Mouse (Mus musculus) lung, postnatal 0 days (tissue): Measurements from ENCODE around the gene Calm3. TPM values are rescaled to one million over a fixed set of nuclear protein-coding genes. Genes with fewer than 3 reads are reported as not detected.

ENCODE experiments used
- ATAC-seq: fragments of 200-750 bp; cut with Nextera tagmentation; 2 replicates; pipeline ENCODE4 v1.8.0; 2017; ENCODE audit warnings: moderate library complexity
- DNase-seq: peaks from one replicate; pipeline ENCODE4 v3.0.0-alpha.2; 2016; ENCODE audit warnings: low spot score
- H3K27ac ChIP-seq: fragments of 300-500 bp; sonication (generic); 2 replicates; pipeline ENCODE4 v1.5.1; 2014; ENCODE audit warnings: antibody characterized with exemption, mild to moderate bottlenecking, low read length, mixed read lengths
- H3K27me3 ChIP-seq: fragments of 300-500 bp; sonication (generic); replicated peaks from 2 replicates; pipeline ENCODE4 v1.6.1; 2014; ENCODE audit warnings: low read length, mixed read lengths; ENCODE audit not compliant: insufficient read depth
- H3K36me3 ChIP-seq: fragments of 300-500 bp; sonication (generic); 2 replicates; pipeline ENCODE4 v1.6.1; 2014; ENCODE audit warnings: low read length, mixed read lengths; ENCODE audit not compliant: insufficient read depth
- H3K4me1 ChIP-seq: fragments of 300-500 bp; sonication (generic); 2 replicates; pipeline ENCODE4 v1.6.1; 2014; ENCODE audit warnings: antibody characterized with exemption, low read depth, low read length, mixed read lengths; ENCODE audit not compliant: insufficient read depth
- H3K4me2 ChIP-seq: fragments of 300-500 bp; sonication (generic); replicated peaks from 2 replicates; pipeline ENCODE4 v1.6.1; 2014; ENCODE audit warnings: low read depth, mild to moderate bottlenecking, low read length, moderate library complexity, mixed read lengths
- H3K4me3 ChIP-seq: fragments of 300-500 bp; sonication (generic); 2 replicates; pipeline ENCODE4 v1.5.1; 2014; ENCODE audit warnings: low read depth, low read length
- H3K9ac ChIP-seq: fragments of 300-500 bp; sonication (generic); replicated peaks from 2 replicates; pipeline ENCODE4 v1.6.1; 2014; ENCODE audit warnings: low read depth, mild to moderate bottlenecking
- H3K9me3 ChIP-seq: fragments of 300-500 bp; sonication (generic); 2 replicates; pipeline ENCODE4 v1.6.1; 2016; ENCODE audit warnings: low read length, mixed read lengths
- CTCF ChIP-seq: IDR thresholded peaks from 2 replicates; pipeline ENCODE4 v1.5.1; 2016; ENCODE audit warnings: antibody characterized with exemption, mild to moderate bottlenecking
- EP300 ChIP-seq: IDR thresholded peaks from 2 replicates; pipeline ENCODE4 v1.6.1; 2016; ENCODE audit warnings: antibody characterized with exemption, mild to moderate bottlenecking, control low read depth
- WGBS: fragments of 180-500 bp; shearing (Covaris S2); extraction: QIAGEN DNeasy Blood & Tissue Kit; methylation state at CpG from one replicate; pipeline ENCODE4 v1.1.7; 2014; 5-methylcytosine and 5-hydroxymethylcytosine counted together
- polyA plus RNA-seq: library from polyadenylated mRNA; unstranded; fragments of >200 nt; fragmentation: Nextera tagmentation; extraction: Ambion mirVana; gene quantifications from 2 replicates; pipeline ENCODE4 v1.2.1, GENCODE M21; 2015

Calm3 gene
- polyA plus RNA-seq, 1 experiment from 2014 or later, result 63.6 TPM

GRCm38 (mm10) chr7:16906281-16906680 lies 17.6 kb downstream of the Calm3 start, which contains the start of gene Ptgir:
TSS of gene Ptgir (plus strand) at chr7:16906490.
- DNase-seq (no peak), ATAC-seq (no peak)
- WGBS, result 30% methylated on average over 6 of the region's 6 CpGs
- H3K9me3 ChIP-seq, result no peaks in the 10 kb centered on the region
- TF ChIP-seq CTCF (no peak), EP300 (no peak)
- H3K9ac ChIP-seq, result no peak within 1 kb of the TSS
- no peaks in the 10 kb centered on the region for H3K27me3 ChIP-seq
- no peak within 1 kb of the TSS for H3K4me2 ChIP-seq
- no peaks in the 10 kb centered on the region for H3K36me3 ChIP-seq
- no peak within 1 kb of the TSS for H3K4me3 ChIP-seq
- 0 out of 2 replicates have a peak within 1 kb of the TSS, but pooled peaks have one; percentile 43 for H3K27ac ChIP-seq
- H3K4me1 ChIP-seq, result peaks cover 4% of the 10 kb centered on the region

GRCm38 (mm10) chr7:16905491-16906021 lies 18.4 kb downstream of the Calm3 start:
- Histone ChIP-seq H3K9me3 (no peaks in the 10 kb centered on the region), H3K36me3 (no peaks in the 10 kb centered on the region), H3K4me2 (no peak overlapping the region), H3K27me3 (no peaks in the 10 kb centered on the region), H3K4me3 (no peak overlapping the region), H3K4me1 (peaks cover 4% of the 10 kb centered on the region), H3K27ac (0 out of 2 replicates have a peak overlapping the region, but pooled peaks have one; percentile 43), H3K9ac (no peak overlapping the region)
- 56% methylated on average over 9 of the region's 9 CpGs for WGBS
- DNase-seq (peak; percentile 48), ATAC-seq (peak; percentile 56)
- TF ChIP-seq CTCF (no peak), EP300 (no peak)

GRCm38 (mm10) chr7:16904120-16904675 lies 19.7 kb downstream of the Calm3 start:
- no peak for DNase-seq
- WGBS, result 32% methylated on average over 8 of the region's 10 CpGs
- ATAC-seq, result no peak
- Histone ChIP-seq H3K27ac (no peak overlapping the region), H3K4me1 (peaks cover 4% of the 10 kb centered on the region), H3K4me3 (no peak overlapping the region), H3K9me3 (no peaks in the 10 kb centered on the region), H3K4me2 (no peak overlapping the region), H3K36me3 (no peaks in the 10 kb centered on the region), H3K9ac (no peak overlapping the region), H3K27me3 (no peaks in the 10 kb centered on the region)
- no peak for TF ChIP-seq CTCF
- no peak for TF ChIP-seq EP300

GRCm38 (mm10) chr7:16903439-16903955 lies 20.4 kb downstream of the Calm3 start:
- Histone ChIP-seq H3K27me3 (no peaks in the 10 kb centered on the region), H3K4me1 (peaks cover 4% of the 10 kb centered on the region), H3K9ac (no peak overlapping the region), H3K4me3 (no peak overlapping the region), H3K27ac (no peak overlapping the region), H3K4me2 (no peak overlapping the region), H3K36me3 (no peaks in the 10 kb centered on the region), H3K9me3 (no peaks in the 10 kb centered on the region)
- 73% methylated on average over 2 of the region's 2 CpGs for WGBS
- DNase-seq, result no peak
- TF ChIP-seq EP300, result no peak
- TF ChIP-seq CTCF, result no peak
- ATAC-seq, result no peak

- Histone ChIP-seq H3K9me3 (no peaks in the 10 kb centered on the region), H3K4me2 (no peak overlapping the region), H3K4me3 (no peak overlapping the region), H3K27me3 (no peaks in the 10 kb centered on the region), H3K9ac (no peak overlapping the region), H3K36me3 (no peaks in the 10 kb centered on the region), H3K27ac (no peak overlapping the region), H3K4me1 (no peaks in the 10 kb centered on the region)
- ATAC-seq, result no peak
- 35% methylated on average over 5 of the region's 5 CpGs for WGBS
- TF ChIP-seq EP300, result no peak
- TF ChIP-seq CTCF, result no peak
- no peak for DNase-seq
Measured at GRCm38 (mm10) chr7:16900526-16900925, 23.4 kb downstream of the Calm3 start.

GRCm38 (mm10) chr7:16895511-16895910 lies 28.4 kb downstream of the Calm3 start:
- H3K4me1 ChIP-seq, result 0 out of 2 replicates have a peak, but pooled peaks cover 3% of the 10 kb centered on the region
- H3K4me3 ChIP-seq, result no peak overlapping the region
- no peaks in the 10 kb centered on the region for H3K36me3 ChIP-seq
- peak overlapping the region; percentile 27 for H3K4me2 ChIP-seq
- 33% methylated on average over 10 of the region's 10 CpGs for WGBS
- TF ChIP-seq EP300, result no peak
- TF ChIP-seq CTCF, result no peak
- no peak overlapping the region for H3K27ac ChIP-seq
- no peaks in the 10 kb centered on the region for H3K9me3 ChIP-seq
- ATAC-seq, result no peak
- no peak for DNase-seq
- H3K27me3 ChIP-seq, result peaks cover 15% of the 10 kb centered on the region
- no peak overlapping the region for H3K9ac ChIP-seq
